Mouse (Mus musculus) cortical plate, adult 2 months (tissue): ENCODE results near the gene Zdhhc9. TPM values are rescaled to one million over a fixed set of nuclear protein-coding genes. Genes with fewer than 3 reads are reported as not detected.

ENCODE experiments used
- H3K27ac ChIP-seq: fragments of 200-500 bp; 2 replicates; pipeline ENCODE4 v1.5.1; 2012; ENCODE audit warnings: low read length, control low read depth, inconsistent platforms; ENCODE audit not compliant: insufficient read depth
- H3K4me1 ChIP-seq: fragments of 200-500 bp; 2 replicates; pipeline ENCODE4 v1.6.1; 2011; ENCODE audit warnings: low read length; ENCODE audit not compliant: control insufficient read depth, insufficient read depth
- H3K4me3 ChIP-seq: fragments of 200-500 bp; 2 replicates; pipeline ENCODE4 v1.5.1; 2011; ENCODE audit warnings: mild to moderate bottlenecking, low read length, control low read depth; ENCODE audit not compliant: insufficient read depth
- CTCF ChIP-seq: fragments of 200-500 bp; IDR thresholded peaks from 2 replicates; pipeline ENCODE4 v1.5.1; 2011; ENCODE audit warnings: mild to moderate bottlenecking, control low read depth, low read length; ENCODE audit not compliant: insufficient read depth; ENCODE audit errors: extremely low read depth
- POLR2A ChIP-seq: fragments of 200-500 bp; IDR thresholded peaks from 2 replicates; pipeline ENCODE4 v1.6.1; 2011; ENCODE audit warnings: mild to moderate bottlenecking, low read length, control low read depth; ENCODE audit not compliant: insufficient read depth; ENCODE audit errors: extremely low read depth
- polyA plus RNA-seq: library from polyadenylated mRNA; depleted of rRNA; stranded (reverse); fragments of >200 nt; gene quantifications from 2 replicates; pipeline ENCODE4 v1.2.3, GENCODE M21; 2012; rRNA removed

Zdhhc9 gene
- polyA plus RNA-seq, 1 experiment, result 51.7 TPM

DNA sequence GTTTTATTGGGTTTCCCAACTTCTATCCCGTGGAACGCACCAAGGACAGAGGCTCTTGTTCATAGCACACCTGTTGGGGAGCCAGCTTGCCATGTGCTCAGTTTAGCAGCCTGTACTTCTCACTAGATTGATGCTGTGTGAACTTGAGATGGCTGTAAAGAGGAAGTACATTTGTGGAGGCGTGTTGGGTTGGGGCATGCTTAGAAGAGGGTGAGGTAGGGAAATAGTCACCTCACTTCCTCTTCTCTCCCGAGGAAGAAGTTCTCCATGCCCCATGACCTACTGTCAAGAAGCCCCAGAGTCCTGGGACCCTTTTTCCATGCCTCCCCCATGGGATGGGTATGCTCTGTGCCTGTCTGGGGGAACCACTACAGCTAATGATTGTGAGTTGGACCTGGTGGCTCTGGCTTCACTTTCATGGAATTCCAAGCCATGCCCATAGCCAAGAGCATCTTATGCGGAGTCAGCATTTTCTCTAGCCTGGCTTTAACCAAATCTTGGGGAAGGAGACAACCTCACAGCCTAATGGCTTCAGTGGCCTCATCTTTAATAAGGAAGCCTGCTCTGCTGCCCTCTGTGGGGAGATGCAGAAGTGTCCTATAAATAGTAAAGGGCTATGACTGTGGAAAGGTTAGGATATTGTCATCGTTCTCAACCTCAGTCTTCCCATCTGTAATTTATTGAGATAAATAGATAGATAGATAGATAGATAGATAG, 81.0 kb downstream of the Zdhhc9 start:
- Histone ChIP-seq H3K27ac (no peak overlapping the region), H3K4me1 (no peaks in the 10 kb centered on the region), H3K4me3 (no peak overlapping the region)
- TF ChIP-seq CTCF, result no peak

DNA sequence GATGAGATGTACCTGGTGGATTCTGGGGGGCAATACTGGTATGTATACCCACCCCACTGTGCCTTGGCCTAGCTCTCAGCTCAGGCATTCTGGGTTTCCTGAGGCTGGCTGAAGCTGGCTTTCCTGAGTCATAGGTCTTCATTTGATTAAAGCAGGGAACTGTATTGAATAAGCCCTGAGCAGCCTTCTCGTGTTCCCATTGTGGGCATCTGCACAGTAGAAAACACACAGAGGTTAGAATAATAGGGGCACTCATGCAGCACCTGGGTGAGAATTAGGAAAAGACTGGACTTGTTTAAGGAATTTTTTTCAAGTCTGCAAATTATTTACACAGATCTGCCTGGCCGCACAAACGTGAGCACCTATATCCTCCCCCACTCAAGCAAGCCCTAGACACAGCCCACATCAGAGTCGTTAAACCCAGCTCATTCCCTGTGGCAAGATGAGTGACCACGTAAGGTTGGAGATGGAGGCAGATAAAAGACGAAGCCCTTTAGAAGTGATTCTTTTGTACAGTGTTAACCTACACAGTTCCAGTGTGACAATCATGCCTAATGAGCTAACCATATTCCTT, 81.7 kb downstream of the Zdhhc9 start:
- no peak overlapping the region for H3K4me3 ChIP-seq
- no peaks in the 10 kb centered on the region for H3K4me1 ChIP-seq
- no peak overlapping the region for H3K27ac ChIP-seq
- TF ChIP-seq POLR2A, result no peak
- TF ChIP-seq CTCF, result no peak

DNA sequence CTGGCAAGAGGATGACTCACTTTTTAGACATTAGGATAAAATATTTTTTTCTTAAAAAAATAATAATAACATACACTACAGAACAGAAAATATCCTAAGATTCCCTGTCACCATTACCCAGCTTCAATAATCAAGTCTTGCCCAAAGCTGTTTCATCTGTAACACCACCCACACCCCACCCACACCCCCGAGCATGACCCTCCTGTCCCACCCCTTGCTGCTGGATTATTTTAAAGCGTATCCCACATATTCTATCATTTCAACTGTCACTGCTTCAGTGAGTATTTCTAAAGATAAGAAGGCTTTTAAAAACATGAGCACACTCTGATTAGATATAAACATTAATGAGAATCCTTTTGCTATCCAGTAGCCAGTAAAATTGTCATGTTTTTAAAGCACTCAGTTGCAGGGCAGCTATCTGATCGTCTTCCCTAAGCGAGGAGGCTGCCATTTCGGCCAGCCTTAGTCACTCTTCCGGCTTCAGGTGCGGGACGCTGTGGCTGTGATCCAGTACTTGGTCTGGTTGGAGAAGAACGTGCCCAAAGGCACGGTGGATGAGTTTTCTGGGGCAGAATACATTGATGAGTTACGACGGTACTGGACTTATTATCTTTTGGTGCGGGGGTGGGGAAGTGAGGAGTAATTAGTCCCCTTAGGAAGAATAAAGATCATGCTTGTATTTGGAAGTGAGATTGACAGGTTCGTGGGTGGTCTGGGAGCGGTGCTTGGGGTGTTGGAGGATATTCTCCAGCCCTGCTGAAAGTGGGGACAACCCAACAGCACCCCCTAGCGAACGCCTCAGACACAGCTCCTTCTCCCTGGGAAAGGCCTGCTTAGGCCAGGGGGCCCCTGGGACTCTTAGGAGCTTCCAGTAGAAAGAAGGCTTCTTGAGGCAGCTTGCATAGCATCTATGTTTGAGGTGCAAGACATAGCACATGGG, 84.3 kb downstream of the Zdhhc9 start:
- TF ChIP-seq CTCF, result peak; percentile 58
- no peak for TF ChIP-seq POLR2A
- no peak overlapping the region for H3K27ac ChIP-seq
- H3K4me3 ChIP-seq, result no peak overlapping the region
- no peaks in the 10 kb centered on the region for H3K4me1 ChIP-seq

Other genes starting within 250 kb of the Zdhhc9 start
- 27.7 and 30.1 TPM in 2 replicates for gene Apln, start 174.0 kb downstream of the Zdhhc9 start, polyA plus RNA-seq
- 0.28 and 0.54 TPM in 2 replicates for gene Xpnpep2, start 100.2 kb downstream of the Zdhhc9 start, polyA plus RNA-seq
- 1.6 and 2.3 TPM in 2 replicates for gene Sash3, start 62.4 kb downstream of the Zdhhc9 start, polyA plus RNA-seq
- gene Utp14a, start 48.0 kb upstream of the Zdhhc9 start, polyA plus RNA-seq, result 14.3 and 14.5 TPM in 2 replicates
- gene Bcorl1, start 132.5 kb upstream of the Zdhhc9 start, polyA plus RNA-seq, result 7.7 and 8.4 TPM in 2 replicates